Mouse (Mus musculus) heart, adult 2 months (tissue): ENCODE data around the gene AC124502.3. TPM values are rescaled to one million over a fixed set of nuclear protein-coding genes. Genes with fewer than 3 reads are reported as not detected.

Source experiments
- DNase-seq, 2 experiments: peaks; one replicate each; pipeline ENCODE4 v3.0.0; 2021
- H3K27ac ChIP-seq: fragments of 200-600 bp; 2 replicates; pipeline ENCODE4 v1.8.1; 2022
- H3K27me3 ChIP-seq: fragments of 200-500 bp; 2 replicates; pipeline ENCODE4 v1.6.1; 2012; ENCODE audit warnings: mild to moderate bottlenecking, low read length, inconsistent platforms, mixed read lengths; ENCODE audit not compliant: control insufficient read depth, insufficient read depth
- H3K36me3 ChIP-seq: fragments of 200-500 bp; 2 replicates; pipeline ENCODE4 v1.6.1; 2012; ENCODE audit warnings: low read length, inconsistent platforms; ENCODE audit not compliant: control insufficient read depth, insufficient read depth
- H3K4me1 ChIP-seq: fragments of 200-500 bp; 2 replicates; pipeline ENCODE4 v1.6.1; 2011; ENCODE audit warnings: low read length; ENCODE audit not compliant: control insufficient read depth, insufficient read depth
- H3K4me3 ChIP-seq: fragments of 200-600 bp; 2 replicates; pipeline ENCODE4 v1.8.1; 2022
- H3K79me2 ChIP-seq: fragments of 200-500 bp; replicated peaks from 2 replicates; pipeline ENCODE4 v1.6.1; 2012; ENCODE audit warnings: mild to moderate bottlenecking, inconsistent platforms, low read length, moderate library complexity, mixed read lengths; ENCODE audit not compliant: control insufficient read depth, insufficient read depth
- H3K9ac ChIP-seq: fragments of 200-500 bp; 2 replicates; pipeline ENCODE4 v1.6.1; 2012; ENCODE audit warnings: low read depth, mild to moderate bottlenecking, control low read depth, inconsistent platforms, low read length, mixed read lengths
- CTCF ChIP-seq: fragments of 200-600 bp; IDR thresholded peaks from 2 replicates; pipeline ENCODE4 v1.8.1; 2022; ENCODE audit warnings: antibody characterized with exemption, mild to moderate bottlenecking, moderate library complexity
- EP300 ChIP-seq: fragments of 200-500 bp; IDR thresholded peaks from 2 replicates; pipeline ENCODE4 v1.6.1; 2011; ENCODE audit warnings: low read depth, low read length, control low read depth; ENCODE audit not compliant: insufficient read depth
- POLR2A ChIP-seq: fragments of 200-500 bp; IDR thresholded peaks from 2 replicates; pipeline ENCODE4 v1.6.1; 2011; ENCODE audit warnings: mild to moderate bottlenecking, low read depth, low read length, control low read depth; ENCODE audit not compliant: insufficient read depth
- WGBS: fragments of 180-500 bp; shearing (Covaris S2); methylation state at CpG from one replicate; pipeline ENCODE4 v1.1.7; 2018; 5-methylcytosine and 5-hydroxymethylcytosine counted together
- intact Hi-C: fragments of 180-260 bp; cut with DNase I; formaldehyde crosslinking; loops from one replicate; pipeline ENCODE4 v1.15.1; 2025
- polyA plus RNA-seq: library from polyadenylated mRNA; depleted of rRNA; stranded (reverse); fragments of >200 nt; gene quantifications from 2 replicates; pipeline ENCODE4 v1.2.3, GENCODE M21; 2012
- total RNA-seq, 2 experiments: library from RNA; stranded (reverse); gene quantifications; 2 replicates each; pipeline ENCODE4 v1.2.3; 2021

AC124502.3 gene
- total and polyA plus RNA-seq, 3 experiments = 0.08 to 2.3 (median 1.3) TPM

- intact Hi-C loops = no loop called here
- H3K36me3 ChIP-seq = no peaks in the 10 kb centered on the region
- WGBS = 59% methylated on average over 2 of the region's 2 CpGs
- H3K79me2 ChIP-seq = no peaks in the 10 kb centered on the region
- no peak for DNase-seq
- no peak overlapping the region for H3K9ac ChIP-seq
- H3K4me3 ChIP-seq = no peak overlapping the region
- peaks cover 1% of the 10 kb centered on the region for H3K4me1 ChIP-seq
- no peak overlapping the region for H3K27ac ChIP-seq
- no peaks in the 10 kb centered on the region for H3K27me3 ChIP-seq
- no peak for TF ChIP-seq CTCF
- no peak for TF ChIP-seq EP300
- TF ChIP-seq POLR2A = no peak
These were observed 17.3 kb upstream of the AC124502.3 start for GRCm38 (mm10) chr19:5021416-5021815.

DNA sequence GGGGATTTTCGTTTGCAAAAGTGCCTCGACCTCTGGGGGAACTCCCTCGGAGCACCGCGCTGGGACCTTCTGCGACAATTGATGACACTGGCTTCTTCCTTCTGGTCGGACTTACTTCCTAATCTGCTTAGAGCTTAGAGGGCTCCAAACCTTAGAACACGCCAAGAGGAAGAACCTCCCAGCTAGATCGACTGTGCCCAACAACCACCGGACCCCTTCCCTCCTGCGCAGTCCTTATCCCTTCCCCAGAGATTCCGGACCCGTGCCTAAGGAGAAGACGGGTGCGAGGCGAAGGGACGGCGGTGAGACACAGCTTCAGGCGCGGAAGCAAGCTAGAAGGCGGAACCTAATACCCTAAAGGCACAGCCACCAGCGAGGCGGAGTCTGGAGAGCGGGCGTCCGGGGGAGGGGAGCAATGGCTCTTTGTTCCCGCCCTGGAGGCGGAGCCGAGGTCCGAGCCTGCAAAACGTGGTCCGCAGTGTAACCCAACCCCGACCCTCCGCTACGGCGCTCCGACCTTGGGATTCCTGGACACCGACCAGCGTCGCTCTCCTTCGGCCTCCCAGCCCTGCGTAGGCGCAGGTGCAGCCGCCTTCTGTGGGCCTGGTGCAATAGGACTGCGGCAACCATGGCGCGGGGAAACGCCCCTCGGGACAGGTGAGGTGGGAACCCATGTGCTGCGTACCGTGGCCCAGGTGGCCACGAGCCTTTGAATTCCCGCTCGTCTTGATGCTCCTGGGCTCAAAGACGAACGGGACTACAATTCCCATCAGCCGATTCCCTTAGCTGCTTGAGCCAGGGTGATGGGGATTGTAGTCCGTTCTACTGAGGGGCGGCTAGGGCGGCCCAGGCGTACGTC, 14.8 kb upstream of the AC124502.3 start, which contains the start of gene Slc29a2:
TSS of gene Slc29a2 (plus strand) at position 240 of the 859 bp plus-strand sequence.
- no peaks in the 10 kb centered on the region for H3K4me1 ChIP-seq
- peak; percentile 94 to 95 for DNase-seq
- H3K79me2 ChIP-seq = no peaks in the 10 kb centered on the region
- H3K27me3 ChIP-seq = no peaks in the 10 kb centered on the region
- no peaks in the 10 kb centered on the region for H3K36me3 ChIP-seq
- H3K27ac ChIP-seq = peak within 1 kb of the TSS; percentile 91
- peak within 1 kb of the TSS; percentile 85 for H3K4me3 ChIP-seq
- intact Hi-C loops = no loop called here
- H3K9ac ChIP-seq = peak within 1 kb of the TSS; percentile 74
- under 1% methylated on average over 62 of the region's 62 CpGs for WGBS
- TF ChIP-seq EP300 = peak; percentile 44; the same call in 1 of the 2 replicates
- TF ChIP-seq POLR2A = peak; percentile 98
- TF ChIP-seq CTCF = no peak

- intact Hi-C loops = no loop called here
- H3K9ac ChIP-seq = no peak overlapping the region
- no peak overlapping the region for H3K27ac ChIP-seq
- no peaks in the 10 kb centered on the region for H3K36me3 ChIP-seq
- no peaks in the 10 kb centered on the region for H3K79me2 ChIP-seq
- no peak for DNase-seq
- H3K4me1 ChIP-seq = no peaks in the 10 kb centered on the region
- TF ChIP-seq POLR2A (no peak), EP300 (no peak), CTCF (no peak)
- H3K27me3 ChIP-seq = no peaks in the 10 kb centered on the region
- WGBS = 82% methylated on average over 8 of the region's 8 CpGs
- H3K4me3 ChIP-seq = no peak overlapping the region
These were observed 12.6 kb upstream of the AC124502.3 start for GRCm38 (mm10) chr19:5026111-5026510.

DNA sequence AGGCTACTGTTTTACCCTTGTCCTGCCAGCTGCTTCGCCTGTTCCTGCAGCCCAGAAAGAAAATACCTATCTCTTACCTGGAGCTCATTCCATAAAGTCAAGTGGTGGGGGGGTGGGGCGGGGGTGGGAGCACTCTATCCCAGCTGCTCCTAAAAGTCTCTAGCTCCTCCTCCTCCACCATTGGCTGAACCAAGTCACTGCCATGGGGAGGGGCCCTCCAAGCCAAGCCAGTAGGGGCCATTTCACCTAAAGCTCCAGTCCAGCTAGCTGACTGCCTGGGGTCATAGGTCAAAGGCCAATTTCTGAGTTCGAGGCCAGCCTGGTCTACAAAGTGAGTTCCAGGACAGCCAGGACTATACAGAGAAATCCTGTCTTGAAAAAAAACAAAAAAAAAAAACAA, 6.0 kb upstream of the AC124502.3 start:
- TF ChIP-seq POLR2A (no peak), CTCF (no peak), EP300 (no peak)
- Histone ChIP-seq H3K36me3 (no peaks in the 10 kb centered on the region), H3K27ac (no peak overlapping the region), H3K4me1 (no peaks in the 10 kb centered on the region), H3K27me3 (no peaks in the 10 kb centered on the region), H3K4me3 (no peak overlapping the region), H3K79me2 (no peaks in the 10 kb centered on the region), H3K9ac (no peak overlapping the region)
- intact Hi-C loops = no loop called here
- 87% methylated on average over 3 of the region's 3 CpGs for WGBS
- no peak for DNase-seq

GRCm38 (mm10) chr19:5036577-5036976, 2.1 kb upstream of the AC124502.3 start:
- Histone ChIP-seq H3K27me3 (no peaks in the 10 kb centered on the region), H3K4me1 (peaks cover 11% of the 10 kb centered on the region), H3K9ac (no peak overlapping the region), H3K36me3 (no peaks in the 10 kb centered on the region), H3K27ac (no peak overlapping the region), H3K4me3 (no peak overlapping the region), H3K79me2 (no peaks in the 10 kb centered on the region)
- intact Hi-C loops = loop anchor here (5.0 kb wide), 1 partner anchor 51 kb away; the partner anchor contains the start of genes Tmem151a and Yif1a
- no peak for DNase-seq
- 77% methylated on average over 4 of the region's 4 CpGs for whole genome bisulfite sequencing
- no peak for TF ChIP-seq POLR2A
- TF ChIP-seq CTCF = no peak
- no peak for TF ChIP-seq EP300
